Mouse (Mus musculus) lung, embryonic 16.5 days (tissue): ENCODE measurements around the gene Mcub. TPM values are rescaled to one million over a fixed set of nuclear protein-coding genes. Genes with fewer than 3 reads are reported as not detected.

Experiments
- ATAC-seq: fragments of 200-750 bp; cut with Nextera tagmentation; 2 replicates; pipeline ENCODE4 v1.8.0; 2017; ENCODE audit warnings: low read depth, mild to moderate bottlenecking, moderate library complexity
- H3K27ac ChIP-seq: fragments of 300-500 bp; sonication (generic); 2 replicates; pipeline ENCODE4 v1.5.1; 2014; ENCODE audit warnings: mild to moderate bottlenecking, control low read depth, low read length
- H3K27me3 ChIP-seq: fragments of 300-500 bp; sonication (generic); 2 replicates; pipeline ENCODE4 v1.6.1; 2014; ENCODE audit warnings: low read depth, low read length, mixed read lengths; ENCODE audit not compliant: control insufficient read depth, insufficient read depth
- H3K36me3 ChIP-seq: fragments of 300-500 bp; sonication (generic); 2 replicates; pipeline ENCODE4 v1.6.1; 2014; ENCODE audit warnings: low read length; ENCODE audit not compliant: control insufficient read depth, insufficient read depth
- H3K4me1 ChIP-seq: fragments of 300-500 bp; sonication (generic); replicated peaks from 2 replicates; pipeline ENCODE4 v1.6.1; 2014; ENCODE audit warnings: low read length, mixed read lengths; ENCODE audit not compliant: control insufficient read depth, insufficient read depth
- H3K4me2 ChIP-seq: fragments of 300-500 bp; sonication (generic); 2 replicates; pipeline ENCODE4 v1.6.1; 2014; ENCODE audit warnings: low read depth, low read length, control low read depth
- H3K4me3 ChIP-seq: fragments of 300-500 bp; sonication (generic); 2 replicates; pipeline ENCODE4 v1.5.1; 2014; ENCODE audit warnings: mild to moderate bottlenecking, low read length, control low read depth
- H3K9ac ChIP-seq: fragments of 300-500 bp; sonication (generic); 2 replicates; pipeline ENCODE4 v1.6.1; 2014; ENCODE audit warnings: low read length, control low read depth
- H3K9me3 ChIP-seq: fragments of 300-500 bp; sonication (generic); 2 replicates; pipeline ENCODE4 v1.6.1; 2016; ENCODE audit warnings: low read length; ENCODE audit not compliant: control insufficient read depth
- WGBS: fragments of 180-500 bp; shearing (Covaris S2); extraction: QIAGEN DNeasy Blood & Tissue Kit; methylation state at CpG from one replicate; pipeline ENCODE4 v1.1.7; 2014; 5-methylcytosine and 5-hydroxymethylcytosine counted together
- polyA plus RNA-seq: library from polyadenylated mRNA; unstranded; fragments of >200 nt; fragmentation: Nextera tagmentation; extraction: Ambion mirVana; gene quantifications from 2 replicates; pipeline ENCODE4 v1.2.1, GENCODE M21; 2015

The Mcub gene
- polyA plus RNA-seq, 1 experiment from 2014 or later, result 4.6 TPM

DNA sequence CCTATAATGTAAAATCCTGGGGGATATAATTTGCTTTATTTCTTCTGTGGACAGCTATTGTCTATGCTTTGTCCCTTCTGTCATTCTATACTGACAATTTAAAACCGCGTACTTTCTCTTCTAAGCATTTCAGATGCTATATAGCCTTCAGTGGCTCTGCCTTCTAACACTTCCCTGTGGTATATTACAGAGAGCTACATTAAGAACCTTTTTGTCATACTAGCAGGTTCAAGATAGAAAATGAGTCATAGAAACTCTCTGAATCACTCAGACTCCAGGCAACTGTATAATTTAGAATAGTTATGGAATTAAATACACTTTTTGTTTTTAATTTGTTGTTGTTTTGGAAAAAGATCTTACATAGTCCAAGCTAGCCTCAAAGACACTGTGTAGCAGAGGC, 29.2 kb downstream of the Mcub start:
- Histone ChIP-seq H3K4me1 (no peaks in the 10 kb centered on the region), H3K27me3 (no peaks in the 10 kb centered on the region), H3K9me3 (no peaks in the 10 kb centered on the region), H3K9ac (no peak overlapping the region), H3K36me3 (no peaks in the 10 kb centered on the region), H3K4me3 (no peak overlapping the region), H3K4me2 (no peak overlapping the region), H3K27ac (no peak overlapping the region)
- 94% methylated on average over 2 of the region's 2 CpGs for WGBS
- no peak for ATAC-seq

GRCm38 (mm10) chr3:129939058-129939457, 30.9 kb downstream of the Mcub start:
- Histone ChIP-seq H3K4me1 (no peaks in the 10 kb centered on the region), H3K27me3 (no peaks in the 10 kb centered on the region), H3K27ac (no peak overlapping the region), H3K4me3 (no peak overlapping the region), H3K36me3 (no peaks in the 10 kb centered on the region), H3K4me2 (no peak overlapping the region), H3K9me3 (no peaks in the 10 kb centered on the region), H3K9ac (no peak overlapping the region)
- ATAC-seq, result no peak
- WGBS, result 66% methylated on average over 7 of the region's 7 CpGs

DNA sequence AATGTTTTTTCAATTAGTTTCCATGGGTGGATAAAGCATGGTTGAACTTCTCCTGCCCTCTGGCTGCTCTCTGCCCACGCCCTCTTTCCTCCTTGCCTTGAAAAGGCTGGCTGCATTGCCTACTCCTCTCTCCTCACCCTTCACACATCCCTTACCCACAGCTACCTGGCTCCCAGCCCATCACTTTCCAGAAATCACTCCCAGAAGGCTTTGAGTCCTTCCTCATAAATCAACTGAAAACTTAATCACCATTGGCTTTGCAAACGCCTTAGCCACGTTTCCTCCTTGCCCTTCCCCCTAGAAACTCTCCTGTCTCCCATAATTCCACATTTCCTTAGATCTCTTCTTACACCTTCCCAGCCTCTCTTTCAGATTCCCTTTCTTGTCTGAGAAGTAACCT, 32.2 kb downstream of the Mcub start:
- no peak for ATAC-seq
- H3K36me3 ChIP-seq, result no peaks in the 10 kb centered on the region
- no peaks in the 10 kb centered on the region for H3K9me3 ChIP-seq
- H3K4me2 ChIP-seq, result no peak overlapping the region
- H3K9ac ChIP-seq, result no peak overlapping the region
- 36% methylated on average over 3 of the region's 3 CpGs for WGBS
- no peak overlapping the region for H3K27ac ChIP-seq
- no peak overlapping the region for H3K4me3 ChIP-seq
- no peaks in the 10 kb centered on the region for H3K27me3 ChIP-seq
- no peaks in the 10 kb centered on the region for H3K4me1 ChIP-seq

GRCm38 (mm10) chr3:129936561-129936960, 33.4 kb downstream of the Mcub start:
- Histone ChIP-seq H3K4me3 (no peak overlapping the region), H3K36me3 (no peaks in the 10 kb centered on the region), H3K9me3 (no peaks in the 10 kb centered on the region), H3K4me2 (no peak overlapping the region), H3K27me3 (no peaks in the 10 kb centered on the region), H3K27ac (no peak overlapping the region), H3K9ac (no peak overlapping the region), H3K4me1 (no peaks in the 10 kb centered on the region)
- no peak for ATAC-seq
- WGBS, result 56% methylated on average over 9 of the region's 9 CpGs

DNA sequence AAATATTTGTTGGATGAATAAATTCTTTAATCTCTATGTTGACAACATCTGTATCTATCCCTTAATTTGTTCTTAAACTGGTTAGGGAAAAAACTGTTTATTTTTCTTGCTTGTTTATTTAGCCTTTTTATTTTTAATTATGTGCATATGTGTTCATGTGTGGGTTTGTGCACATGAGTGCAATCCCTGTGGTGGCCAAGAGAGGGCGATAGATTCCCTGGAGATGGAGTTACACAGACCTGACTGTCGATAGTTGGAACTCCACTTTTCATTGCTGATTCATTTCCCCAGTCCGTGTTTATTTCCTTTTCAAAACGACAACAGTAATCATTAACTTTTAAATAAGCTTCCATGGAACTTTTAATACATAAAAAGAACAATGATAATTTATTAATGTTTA, 37.6 kb downstream of the Mcub start:
- Histone ChIP-seq H3K27me3 (no peaks in the 10 kb centered on the region), H3K4me3 (no peak overlapping the region), H3K4me2 (no peak overlapping the region), H3K4me1 (no peaks in the 10 kb centered on the region), H3K9ac (no peak overlapping the region), H3K36me3 (no peaks in the 10 kb centered on the region), H3K9me3 (no peaks in the 10 kb centered on the region), H3K27ac (no peak overlapping the region)
- ATAC-seq, result no peak
- WGBS, result 48% methylated on average over 4 of the region's 4 CpGs

- Histone ChIP-seq H3K9ac (no peak overlapping the region), H3K4me3 (no peak overlapping the region), H3K27ac (no peak overlapping the region), H3K9me3 (no peaks in the 10 kb centered on the region), H3K27me3 (no peaks in the 10 kb centered on the region), H3K4me2 (no peak overlapping the region), H3K4me1 (no peaks in the 10 kb centered on the region), H3K36me3 (no peaks in the 10 kb centered on the region)
- 55% methylated on average over 6 of the region's 6 CpGs for WGBS
- ATAC-seq, result no peak
Measured at GRCm38 (mm10) chr3:129930213-129930778, 39.7 kb downstream of the Mcub start.

DNA sequence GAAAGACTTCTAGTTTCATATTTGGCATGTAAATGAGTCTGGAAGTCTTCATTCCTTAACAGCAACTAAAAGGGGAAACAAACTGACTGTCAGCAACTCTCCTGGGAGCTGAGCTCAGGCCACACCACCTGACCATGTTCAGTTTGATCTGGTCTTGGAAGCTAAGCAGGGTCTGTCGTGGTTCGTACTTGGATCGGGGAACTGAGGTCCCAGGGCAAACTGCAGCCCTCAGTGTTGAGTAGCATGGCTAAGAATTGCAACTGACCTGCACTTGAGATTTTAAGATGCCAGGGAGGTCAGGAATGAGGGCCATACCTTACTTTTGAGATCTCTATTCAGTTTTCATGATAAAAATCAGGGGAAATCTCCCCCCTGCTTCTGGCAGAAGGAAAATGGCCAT, 44.1 kb downstream of the Mcub start:
- H3K4me1 ChIP-seq, result no peaks in the 10 kb centered on the region
- H3K4me2 ChIP-seq, result no peak overlapping the region
- no peaks in the 10 kb centered on the region for H3K9me3 ChIP-seq
- H3K27me3 ChIP-seq, result no peaks in the 10 kb centered on the region
- no peak overlapping the region for H3K9ac ChIP-seq
- H3K4me3 ChIP-seq, result no peak overlapping the region
- H3K27ac ChIP-seq, result no peak overlapping the region
- no peak for ATAC-seq
- H3K36me3 ChIP-seq, result no peaks in the 10 kb centered on the region
- 93% methylated on average over 3 of the region's 3 CpGs for WGBS

DNA sequence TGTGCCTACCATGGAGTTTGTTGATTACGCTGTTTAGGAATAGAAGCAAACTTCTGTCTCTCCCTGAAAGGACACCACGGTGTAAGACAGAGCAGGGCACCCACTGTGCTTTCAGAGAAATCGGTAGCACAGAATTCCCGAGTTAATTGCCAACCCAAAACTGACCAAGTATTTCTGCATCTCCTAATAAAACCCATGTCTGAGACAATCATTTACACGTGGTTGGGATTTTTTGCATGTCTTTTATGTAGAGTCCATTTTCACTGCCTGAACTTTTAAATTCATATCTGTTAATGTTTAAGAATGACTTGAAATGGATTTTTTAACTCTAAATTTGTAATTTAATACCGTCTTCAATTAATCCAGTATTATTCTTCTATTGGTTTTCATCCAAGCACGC, 46.4 kb downstream of the Mcub start:
- Histone ChIP-seq H3K4me3 (no peak overlapping the region), H3K9me3 (no peaks in the 10 kb centered on the region), H3K27me3 (no peaks in the 10 kb centered on the region), H3K9ac (no peak overlapping the region), H3K4me2 (no peak overlapping the region), H3K36me3 (no peaks in the 10 kb centered on the region), H3K4me1 (no peaks in the 10 kb centered on the region), H3K27ac (no peak overlapping the region)
- WGBS, result 87% methylated on average over 7 of the region's 7 CpGs
- no peak for ATAC-seq

DNA sequence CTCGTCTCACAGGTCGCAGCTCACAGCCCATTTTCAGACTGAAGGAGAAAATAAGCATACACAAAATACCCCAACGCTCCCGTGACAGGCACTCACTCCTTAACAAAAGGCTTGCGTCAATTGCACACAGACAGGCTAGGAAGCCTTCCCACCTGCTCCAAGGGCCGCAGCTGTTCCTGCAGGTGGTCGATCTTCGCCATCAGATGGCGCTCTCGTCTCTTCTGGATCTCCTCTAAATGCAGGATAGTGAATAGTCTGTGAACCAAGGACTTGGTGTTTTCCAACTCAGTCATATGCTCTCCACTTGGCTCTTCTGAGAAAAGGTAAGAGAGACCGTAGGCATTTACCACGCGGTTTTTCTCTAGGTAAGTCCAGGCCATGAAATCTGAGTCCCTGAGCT, 51.6 kb downstream of the Mcub start:
- Histone ChIP-seq H3K4me1 (no peaks in the 10 kb centered on the region), H3K4me2 (no peak overlapping the region), H3K9ac (no peak overlapping the region), H3K9me3 (no peaks in the 10 kb centered on the region), H3K36me3 (peaks cover 7% of the 10 kb centered on the region), H3K27me3 (no peaks in the 10 kb centered on the region), H3K27ac (no peak overlapping the region), H3K4me3 (no peak overlapping the region)
- WGBS, result 17% methylated on average over 13 of the region's 13 CpGs
- ATAC-seq, result peak; percentile 43; the same call in 1 of the 2 replicates

- peaks cover 11% of the 10 kb centered on the region for H3K36me3 ChIP-seq
- no peaks in the 10 kb centered on the region for H3K9me3 ChIP-seq
- no peaks in the 10 kb centered on the region for H3K4me1 ChIP-seq
- no peak overlapping the region for H3K27ac ChIP-seq
- H3K4me3 ChIP-seq, result no peak overlapping the region
- WGBS, result 73% methylated on average over 3 of the region's 3 CpGs
- no peaks in the 10 kb centered on the region for H3K27me3 ChIP-seq
- H3K9ac ChIP-seq, result no peak overlapping the region
- no peak overlapping the region for H3K4me2 ChIP-seq
- ATAC-seq, result no peak
Measured at GRCm38 (mm10) chr3:129917424-129917823, 52.6 kb downstream of the Mcub start.
